Mouse (Mus musculus): ENCODE measurements around the gene Eif5a. TPM values are rescaled to one million over a fixed set of nuclear protein-coding genes. Genes with fewer than 3 reads are reported as not detected.
"Not testable (repeated sequence)": the region's sequence is repeated elsewhere in the genome, so short reads cannot be mapped to it uniquely, and the experiment has no call there.

Eif5a gene
- polyA plus RNA-seq, 1 experiment: 326 TPM

DNA sequence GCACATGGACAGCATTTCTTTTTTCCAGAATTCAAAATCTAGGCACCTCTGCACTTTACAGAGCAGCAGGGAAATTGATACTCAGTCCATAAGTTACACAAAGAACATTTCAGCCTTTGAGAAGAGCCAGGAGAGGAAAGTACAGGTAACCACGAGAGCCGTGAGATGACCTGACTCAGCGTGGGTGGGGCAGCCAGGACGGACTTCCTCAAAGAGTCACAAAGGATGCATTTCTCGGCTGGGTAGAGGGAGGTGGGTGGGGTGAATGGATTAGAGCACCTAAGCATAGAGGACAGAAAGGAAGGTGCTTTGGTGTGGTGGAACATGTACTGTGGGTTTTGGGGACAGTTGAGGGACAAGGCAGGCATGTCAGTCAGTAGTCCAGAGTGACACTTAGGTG lies 40.1 kb upstream of the Eif5a start:
- no peak overlapping the region for H3K4me3 ChIP-seq (ENCODE audit: insufficient read depth, low read length)

DNA sequence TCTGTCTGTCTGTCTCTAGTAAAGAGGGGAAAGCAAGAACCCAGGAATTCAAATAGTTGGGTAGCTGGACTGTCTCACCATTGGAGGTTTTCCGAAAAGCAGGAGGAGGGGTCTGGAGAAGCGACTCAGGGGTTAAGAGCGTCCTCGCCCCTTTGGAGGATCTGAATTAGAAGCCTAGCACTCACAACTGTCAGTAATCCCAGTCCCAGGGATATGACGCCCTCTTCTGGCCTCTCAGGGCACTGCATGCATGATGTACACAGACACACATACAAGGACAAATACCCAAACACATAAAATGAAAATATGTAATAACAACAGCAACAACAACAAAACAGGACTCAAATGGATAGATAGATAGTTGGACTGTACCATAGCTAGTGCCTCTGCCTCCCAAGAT lies 38.9 kb upstream of the Eif5a start:
- no peak overlapping the region for H3K27ac ChIP-seq (ENCODE audit: insufficient read depth, low read depth, low read length)
- no peak for TF ChIP-seq POLR2A (IDR thresholded peaks at IDR 0.05; ENCODE audit: borderline replicate concordance, low read depth, low read length)
- TF ChIP-seq CTCF (IDR thresholded peaks at IDR 0.05; ENCODE audit: low read depth, low read length): peak; percentile 54; the same call in 1 of the 2 replicates
- no peak overlapping the region for H3K4me3 ChIP-seq (ENCODE audit: insufficient read depth, low read length)
- H3K4me1 ChIP-seq (ENCODE audit: control insufficient read depth, insufficient read depth, low read length): no peaks in the 10 kb centered on the region

More for the DNA sequence above, 40.1 kb upstream of the Eif5a start:
- no peak overlapping the region for H3K27ac ChIP-seq (ENCODE audit: insufficient read depth, low read depth, low read length)
- TF ChIP-seq POLR2A (IDR thresholded peaks at IDR 0.05; ENCODE audit: borderline replicate concordance, low read depth, low read length): no peak
- no peak for TF ChIP-seq CTCF (IDR thresholded peaks at IDR 0.05; ENCODE audit: low read depth, low read length)
- H3K4me1 ChIP-seq (ENCODE audit: control insufficient read depth, insufficient read depth, low read length): no peaks in the 10 kb centered on the region

DNA sequence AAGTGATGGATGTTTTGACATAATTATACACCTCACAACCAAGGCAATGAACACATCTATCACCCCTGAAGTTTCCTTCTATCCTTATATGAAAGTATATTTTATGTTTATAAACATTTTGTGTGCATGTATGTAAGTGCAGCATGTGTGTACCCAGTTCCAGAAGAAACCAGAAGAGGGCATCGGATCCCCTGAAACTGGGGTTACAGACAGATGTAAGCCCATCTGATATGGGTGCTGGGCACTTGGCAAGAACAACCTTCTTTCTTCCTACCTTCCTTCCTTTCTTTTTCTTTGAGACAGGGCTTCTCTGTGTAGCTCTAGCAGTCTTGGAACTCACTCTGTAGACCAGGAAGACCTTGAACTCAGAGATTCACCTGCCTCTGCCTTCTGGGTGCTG lies 34.5 kb upstream of the Eif5a start:
- H3K4me1 ChIP-seq (ENCODE audit: control insufficient read depth, insufficient read depth, low read length): no peaks in the 10 kb centered on the region
- TF ChIP-seq POLR2A (IDR thresholded peaks at IDR 0.05; ENCODE audit: borderline replicate concordance, low read depth, low read length): no peak
- no peak for TF ChIP-seq CTCF (IDR thresholded peaks at IDR 0.05; ENCODE audit: low read depth, low read length)
- H3K27ac ChIP-seq (ENCODE audit: insufficient read depth, low read depth, low read length): no peak overlapping the region
- H3K4me3 ChIP-seq (ENCODE audit: insufficient read depth, low read length): no peak overlapping the region

DNA sequence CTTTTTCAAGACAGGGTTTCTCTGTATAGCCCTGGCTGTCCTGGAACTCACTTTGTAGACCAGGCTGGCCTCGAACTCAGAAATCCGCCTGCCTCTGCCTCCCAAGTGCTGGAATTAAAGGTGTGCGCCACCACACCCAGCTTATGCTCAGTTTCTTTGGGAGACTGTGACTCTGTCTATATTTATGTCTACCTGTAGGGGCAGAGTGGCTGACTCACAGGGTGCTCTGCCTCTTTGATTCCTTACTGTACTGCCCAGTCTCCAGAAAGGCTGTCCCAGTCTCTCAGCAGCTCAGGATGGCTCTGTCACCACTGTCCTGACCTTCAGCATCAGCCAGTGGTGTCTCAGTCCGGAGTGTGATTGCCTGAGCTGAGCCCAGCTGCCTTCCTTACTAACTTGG lies 33.9 kb upstream of the Eif5a start:
- not testable (repeated sequence) for H3K4me1 ChIP-seq (ENCODE audit: control insufficient read depth, insufficient read depth, low read length); H3K27ac ChIP-seq (ENCODE audit: insufficient read depth, low read depth, low read length); H3K4me3 ChIP-seq (ENCODE audit: insufficient read depth, low read length)

DNA sequence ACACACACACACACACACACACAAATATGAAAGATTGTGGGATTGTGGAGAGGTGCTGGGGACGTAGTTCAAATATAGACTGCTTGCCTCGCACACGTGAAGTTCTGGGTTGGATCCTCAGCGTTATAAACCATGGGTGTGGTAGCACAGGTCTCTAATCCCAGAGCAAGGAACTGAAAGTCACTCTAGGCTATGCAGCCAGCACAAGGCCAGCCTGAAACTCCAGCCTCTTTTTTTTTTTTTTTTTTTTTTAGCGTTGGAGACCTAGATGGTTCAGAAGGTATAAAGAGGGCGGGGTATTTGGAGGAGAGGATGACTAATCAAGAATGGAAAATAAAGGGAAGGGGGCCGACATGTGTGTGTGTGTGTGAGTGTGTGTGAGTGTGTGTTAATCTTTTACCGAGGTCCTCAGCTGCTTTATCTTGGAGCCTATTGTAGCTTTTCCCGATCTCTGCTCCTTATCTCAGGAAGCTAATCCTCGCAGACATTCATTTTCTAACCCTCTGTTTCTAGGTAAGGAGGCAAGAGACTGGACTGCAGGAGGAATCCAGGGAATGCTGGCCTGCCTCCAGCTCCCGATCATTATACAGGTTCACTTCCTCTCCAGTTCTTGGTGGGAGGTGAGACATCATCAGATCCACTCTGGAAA lies 31.6 kb upstream of the Eif5a start:
- H3K4me3 ChIP-seq (ENCODE audit: insufficient read depth, low read length): no peak overlapping the region
- peaks cover 4% of the 10 kb centered on the region; the same call in 1 of the 2 replicates for H3K4me1 ChIP-seq (ENCODE audit: control insufficient read depth, insufficient read depth, low read length)
- no peak overlapping the region for H3K27ac ChIP-seq (ENCODE audit: insufficient read depth, low read depth, low read length)
- TF ChIP-seq POLR2A (IDR thresholded peaks at IDR 0.05; ENCODE audit: borderline replicate concordance, low read depth, low read length) (no peak), CTCF (IDR thresholded peaks at IDR 0.05; ENCODE audit: low read depth, low read length) (no peak)

DNA sequence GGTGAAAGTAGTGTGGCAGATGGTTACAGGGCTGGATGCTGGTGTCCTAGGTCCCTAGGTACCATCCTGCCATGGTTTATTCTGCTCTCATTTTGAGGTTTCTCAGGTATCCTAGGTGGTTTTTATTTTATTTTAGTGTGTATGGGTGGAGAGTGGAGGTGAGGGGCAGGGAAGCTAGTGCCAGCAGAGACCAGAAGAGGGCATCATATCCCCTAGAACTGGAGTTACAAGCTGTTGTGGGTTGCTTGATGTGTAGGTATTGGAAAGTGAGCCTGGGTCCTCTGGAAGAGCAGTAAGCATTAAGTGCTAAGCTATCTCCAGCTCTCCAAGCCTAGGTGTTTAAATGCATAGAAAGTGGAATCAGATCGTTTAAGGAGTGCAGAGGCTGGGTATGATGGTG lies 30.5 kb upstream of the Eif5a start:
- Histone ChIP-seq H3K4me1 (ENCODE audit: control insufficient read depth, insufficient read depth, low read length) (peaks cover 5% of the 10 kb centered on the region; the same call in 1 of the 2 replicates), H3K27ac (ENCODE audit: insufficient read depth, low read depth, low read length) (no peak overlapping the region), H3K4me3 (ENCODE audit: insufficient read depth, low read length) (no peak overlapping the region)
- TF ChIP-seq CTCF (IDR thresholded peaks at IDR 0.05; ENCODE audit: low read depth, low read length) (no peak), POLR2A (IDR thresholded peaks at IDR 0.05; ENCODE audit: borderline replicate concordance, low read depth, low read length) (no peak)

DNA sequence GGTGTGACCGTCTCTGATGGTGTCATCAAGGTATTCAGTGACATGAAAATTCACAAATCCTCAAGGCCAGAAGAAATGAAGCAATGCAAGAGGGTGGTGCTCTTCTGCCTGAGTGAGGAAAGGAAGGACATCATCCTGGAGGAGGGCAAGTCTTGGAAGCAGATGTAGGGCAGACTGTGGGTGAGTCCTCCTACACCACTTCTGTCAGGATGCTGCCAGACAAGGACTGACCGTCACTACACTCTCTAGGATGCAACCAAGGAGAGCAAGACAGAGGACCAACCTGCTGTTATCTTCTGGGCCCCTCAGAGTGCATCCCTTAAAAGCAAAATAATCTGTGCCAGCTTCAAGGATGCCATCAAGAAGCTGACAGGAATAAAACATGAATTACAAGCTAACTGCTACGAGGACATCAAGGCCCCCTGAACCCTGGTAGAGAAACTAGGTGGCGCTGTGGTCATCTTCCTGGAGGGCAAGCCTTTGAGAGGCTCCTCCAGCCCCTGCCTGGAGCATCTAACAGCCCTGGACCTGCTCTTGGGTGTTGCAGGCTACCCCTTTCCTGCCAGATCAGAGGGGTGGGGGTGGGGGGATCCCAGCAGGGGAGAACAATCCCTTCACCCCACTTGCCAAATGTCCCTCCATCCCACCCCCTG lies 29.2 kb upstream of the Eif5a start:
- Histone ChIP-seq H3K27ac (ENCODE audit: insufficient read depth, low read depth, low read length) (no peak overlapping the region), H3K4me3 (ENCODE audit: insufficient read depth, low read length) (no peak overlapping the region), H3K4me1 (ENCODE audit: control insufficient read depth, insufficient read depth, low read length) (peaks cover 5% of the 10 kb centered on the region; the same call in 1 of the 2 replicates)
- TF ChIP-seq POLR2A (IDR thresholded peaks at IDR 0.05; ENCODE audit: borderline replicate concordance, low read depth, low read length) (no peak), CTCF (IDR thresholded peaks at IDR 0.05; ENCODE audit: low read depth, low read length) (peak; percentile 13; the same call in 1 of the 2 replicates)

DNA sequence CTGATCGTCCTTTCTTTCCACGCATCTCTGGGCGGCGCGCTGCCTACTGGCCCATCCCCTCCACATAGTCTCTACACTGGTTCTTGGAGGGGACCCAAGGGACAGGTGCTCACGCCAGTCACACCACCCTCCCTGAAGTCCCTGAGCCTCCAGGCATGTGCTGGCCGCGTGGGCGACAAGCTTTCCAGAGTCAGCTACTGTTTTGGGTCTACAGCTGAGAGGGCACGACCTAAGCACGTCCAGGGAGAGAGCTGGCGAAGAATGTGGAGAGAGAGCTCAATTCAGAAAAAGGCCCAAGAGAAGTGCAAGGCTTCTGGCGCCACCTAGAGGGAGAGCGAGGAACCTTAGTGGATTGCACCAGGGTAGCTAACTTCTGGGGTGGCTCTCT lies 27.0 kb upstream of the Eif5a start:
- no peak overlapping the region for H3K27ac ChIP-seq (ENCODE audit: insufficient read depth, low read depth, low read length)

DNA sequence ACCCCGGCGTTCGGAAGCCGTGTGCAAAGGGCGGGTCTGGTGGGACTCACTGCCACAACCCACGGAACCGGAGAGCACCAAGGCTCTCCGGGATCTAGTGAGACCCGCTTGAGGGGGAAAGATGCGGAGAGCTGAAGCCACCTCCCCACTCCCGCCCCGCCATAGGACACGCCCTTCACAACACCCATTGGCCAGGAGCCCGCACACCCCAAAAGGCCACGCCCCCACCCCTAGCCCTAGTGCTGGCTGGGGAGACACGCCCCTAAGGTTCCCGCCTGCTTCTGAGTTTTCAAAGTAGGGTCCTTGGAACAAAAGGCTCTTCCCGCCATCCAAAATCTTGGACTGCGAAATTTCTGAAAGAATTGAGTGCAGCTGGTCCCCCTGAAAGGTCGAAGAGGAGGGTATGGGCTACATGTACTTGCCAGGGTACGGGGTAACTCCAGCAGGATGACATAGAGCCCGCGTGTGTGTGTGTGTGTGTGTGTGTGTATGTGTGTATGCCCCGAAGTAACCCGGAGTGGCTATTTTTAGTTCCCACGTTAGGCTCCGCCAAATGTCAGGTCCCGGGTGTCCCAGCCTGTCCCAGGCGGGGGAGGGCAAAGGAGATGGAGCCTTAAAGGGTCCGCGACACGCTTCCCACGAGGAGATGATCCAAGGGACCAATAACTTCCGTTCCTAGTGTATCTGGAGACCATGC lies 26.5 kb upstream of the Eif5a start, which contains the start of gene Slc2a4:
Gene Slc2a4, minus strand, starts transcription at position 123 of the 697 bp plus-strand sequence.
- peak within 1 kb of the TSS; percentile 41 for H3K4me3 ChIP-seq (ENCODE audit: insufficient read depth, low read length)

More for the DNA sequence above, 27.0 kb upstream of the Eif5a start:
- Histone ChIP-seq H3K4me3 (ENCODE audit: insufficient read depth, low read length) (peak overlapping the region; percentile 41), H3K4me1 (ENCODE audit: control insufficient read depth, insufficient read depth, low read length) (peaks cover 5% of the 10 kb centered on the region; the same call in 1 of the 2 replicates)
- TF ChIP-seq POLR2A (IDR thresholded peaks at IDR 0.05; ENCODE audit: borderline replicate concordance, low read depth, low read length) (no peak), CTCF (IDR thresholded peaks at IDR 0.05; ENCODE audit: low read depth, low read length) (peak; percentile 76)

More for the DNA sequence above, 26.5 kb upstream of the Eif5a start, which contains the start of gene Slc2a4:
- TF ChIP-seq CTCF (IDR thresholded peaks at IDR 0.05; ENCODE audit: low read depth, low read length) (no peak), POLR2A (IDR thresholded peaks at IDR 0.05; ENCODE audit: borderline replicate concordance, low read depth, low read length) (no peak)
- Histone ChIP-seq H3K4me1 (ENCODE audit: control insufficient read depth, insufficient read depth, low read length) (peaks cover 5% of the 10 kb centered on the region; the same call in 1 of the 2 replicates), H3K27ac (ENCODE audit: insufficient read depth, low read depth, low read length) (no peak within 1 kb of the TSS)

Data from bone marrow macrophage, adult 2 months (primary cell).